Mouse (Mus musculus) small intestine, adult 2 months (tissue): ENCODE measurements around the gene Lpp.

Experiments
- CTCF ChIP-seq: fragments of 200-500 bp; IDR thresholded peaks from 2 replicates; pipeline ENCODE4 v1.5.1; 2012; ENCODE audit warnings: low read depth, mild to moderate bottlenecking, control low read depth, inconsistent platforms, low read length, moderate library complexity, mixed read lengths; ENCODE audit not compliant: insufficient replicate concordance, insufficient read length; ENCODE audit errors: extremely low read depth
- POLR2A ChIP-seq: fragments of 200-500 bp; IDR thresholded peaks from 2 replicates; pipeline ENCODE4 v1.6.1; 2012; ENCODE audit warnings: low read depth, mild to moderate bottlenecking, control low read depth, inconsistent platforms, low read length, moderate library complexity

DNA sequence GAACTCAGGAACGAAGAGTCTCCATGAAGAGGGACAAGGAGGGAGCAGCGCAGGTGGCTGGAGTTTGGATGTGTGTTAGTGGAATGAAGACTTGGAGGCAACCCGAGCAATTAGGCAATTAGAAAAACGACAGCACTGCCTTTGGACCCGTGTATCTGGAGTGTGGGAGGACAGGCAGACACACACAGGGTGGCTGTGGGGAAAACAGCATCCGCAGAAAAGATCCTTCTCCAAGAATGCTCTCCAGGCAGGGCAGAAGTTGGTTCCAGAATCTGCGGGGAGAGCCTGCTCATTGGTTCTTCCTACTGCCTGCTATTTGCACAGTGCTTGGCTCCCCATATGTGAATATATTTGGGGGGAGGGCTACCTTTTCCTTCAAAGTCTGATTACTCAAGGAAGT lies 143.0 kb downstream of the Lpp start:
- no peak for TF ChIP-seq CTCF
- TF ChIP-seq POLR2A: no peak
